Comparison of ENCODE assay signal across 8 mouse cellular contexts in genomic region chr7:120754671-120755070, GRCm38 (mm10). TPM values are rescaled to one million over a fixed set of nuclear protein-coding genes. Genes with fewer than 3 reads are reported as not detected.
A peak's percentile ranks its signal among the peaks of the same experiment; 100 is the strongest.
DNase-seq lines count a peak whose midpoint lies in the region; ATAC-seq and TF ChIP-seq lines count a peak whose summit lies in the region.

No protein-coding gene starts in this region.

- H3K4me3 ChIP-seq in lung, adult 2 months (replicated peaks; ENCODE audit: extremely low read depth, low read depth, low read length): no peak overlapping the region
- no peak overlapping the region for H3K4me3 ChIP-seq in olfactory bulb, adult 2 months (ENCODE audit: insufficient read depth, low read depth, low read length)

- WGBS in large intestine, adult 2 months: 6% methylated on average over 5 of the region's 5 CpGs
- 4% methylated on average over 5 of the region's 5 CpGs for WGBS in lung, adult 2 months
- 0% methylated on average over 5 of the region's 5 CpGs for whole genome bisulfite sequencing in olfactory bulb, adult 2 months

- TF ChIP-seq POLR2A in lung, adult 2 months (IDR thresholded peaks at IDR 0.05; ENCODE audit: borderline replicate concordance, extremely low read depth, low read depth, low read length): no peak
- TF ChIP-seq POLR2A in olfactory bulb, adult 2 months (IDR thresholded peaks at IDR 0.05; ENCODE audit: insufficient read depth, low read depth, low read length): no peak

- intact Hi-C loops in heart, postnatal 25 days (cut with DNase I): loop anchor here (1.0 to 10.0 kb wide), 3 partner anchors 68 to 160 kb away; partner anchors contain the start of genes Pdzd9 and Polr3e

- DNase-seq in brain, adult 2 months (ENCODE audit: low read depth, low spot score): peak; percentile 91
- DNase-seq in heart, postnatal 25 days (ENCODE audit: low spot score): peak; percentile 63
- peak; percentile 43 for DNase-seq in large intestine, adult 2 months (ENCODE audit: low read depth, low spot score)
- DNase-seq in lung, adult 2 months: peak; percentile 72
- peak; percentile 64 for DNase-seq in testis, postnatal 14 days (ENCODE audit: low spot score)

- ATAC-seq in CD4-positive, CD25-positive, alpha-beta regulatory T cell, adult 4 months: peak; percentile 99
- peak; percentile 83 for ATAC-seq in erythroid progenitor cell, adult 5-6 weeks (replicated peaks; ENCODE audit: low FRiP score, poor library complexity, severe bottlenecking)

- TF ChIP-seq CTCF in lung, adult 2 months (IDR thresholded peaks at IDR 0.05; ENCODE audit: insufficient read depth, low read length): peak; percentile 97
- TF ChIP-seq CTCF in olfactory bulb, adult 2 months (IDR thresholded peaks at IDR 0.05; ENCODE audit: insufficient read depth, low read depth, low read length): peak; percentile 88

- no peak overlapping the region for H3K27ac ChIP-seq in olfactory bulb, adult 2 months (ENCODE audit: insufficient read depth, low read depth, low read length)

- H3K4me1 ChIP-seq in lung, adult 2 months (ENCODE audit: control insufficient read depth, insufficient read depth, low read length): 0 out of 2 replicates have a peak, but pooled peaks cover 2% of the 10 kb centered on the region
- H3K4me1 ChIP-seq in olfactory bulb, adult 2 months (ENCODE audit: control insufficient read depth, insufficient read depth, low read length): peaks cover 2% of the 10 kb centered on the region

RNA-seq across cellular contexts. Expression of gene Vwa3a, which starts 15.6 kb away (rescaled TPM):
- polyA plus RNA-seq in CD4-positive, CD25-positive, alpha-beta regulatory T cell, adult 4 months (2017; shearing (Covaris generic)): not detected
- total RNA-seq in erythroid progenitor cell, adult 5-6 weeks (2015; ENCODE audit: low replicate concordance): not detected in 2 replicates
- total RNA-seq in erythroid progenitor cell, adult 5-6 weeks (2017; ENCODE audit: low replicate concordance): 4.6 TPM in 1 of 2 replicates, not detected in the other
- 1 to 10 TPM; 2.8 to 3.5 TPM for total RNA-seq in heart, postnatal 25 days (2021)
- 0.07 and 0.11 TPM in 2 replicates for polyA plus RNA-seq in large intestine, adult 2 months (2012; rRNA removed)
- polyA plus RNA-seq in lung, adult 2 months (2012; rRNA removed): 7.0 and 7.3 TPM in 2 replicates
- not detected in 2 replicates for polyA plus RNA-seq in olfactory bulb, adult 2 months (2012; ENCODE audit: insufficient read depth, insufficient read length, low replicate concordance, missing spikeins)

RNA-seq across cellular contexts. Expression of gene Gm5737, which starts 57.5 kb away (rescaled TPM):
- polyA plus RNA-seq in CD4-positive, CD25-positive, alpha-beta regulatory T cell, adult 4 months (2017; shearing (Covaris generic)): not detected
- total RNA-seq in erythroid progenitor cell, adult 5-6 weeks (2015; ENCODE audit: low replicate concordance): not detected in 2 replicates
- not detected in 2 replicates for total RNA-seq in erythroid progenitor cell, adult 5-6 weeks (2017; ENCODE audit: low replicate concordance)
- total RNA-seq in heart, postnatal 25 days (2021): not detected
- polyA plus RNA-seq in large intestine, adult 2 months (2012; rRNA removed): not detected in 2 replicates
- 0.58 and 0.83 TPM in 2 replicates for polyA plus RNA-seq in lung, adult 2 months (2012; rRNA removed)
- polyA plus RNA-seq in olfactory bulb, adult 2 months (2012; ENCODE audit: insufficient read depth, insufficient read length, low replicate concordance, missing spikeins): not detected in 2 replicates
